Mouse (Mus musculus) brain, adult 2 months (tissue): ENCODE measurements at regions not wholly inside any gene's neighbourhood (a gene's known extent, or its start where the extent isn't known, plus 50 kb on each side); places are given as distances from the start of the nearest gene placed in this dataset.

ENCODE experiments used
- DNase-seq: peaks from one replicate; pipeline ENCODE4 v3.0.0; 2011; ENCODE audit warnings: low read depth, low spot score

GRCm38 (mm10) chr5:75248279-75248678 lies 96.2 kb downstream of the Pdgfra start:
- no peak for DNase-seq

- DNase-seq = peak; percentile 20
Measured at GRCm38 (mm10) chr5:75249671-75250070, 97.6 kb downstream of the Pdgfra start.

- DNase-seq = no peak
Measured at GRCm38 (mm10) chr5:75253349-75253748, 101.3 kb downstream of the Pdgfra start.

- no peak for DNase-seq
Measured at GRCm38 (mm10) chr5:75253830-75254229, 101.7 kb downstream of the Pdgfra start.

GRCm38 (mm10) chr5:75256186-75256585 lies 104.1 kb downstream of the Pdgfra start:
- no peak for DNase-seq

- DNase-seq = no peak
Measured at GRCm38 (mm10) chr5:75257067-75257466, 105.0 kb downstream of the Pdgfra start.

- peak; percentile 80 for DNase-seq
Measured at GRCm38 (mm10) chr5:75260247-75260646, 108.2 kb downstream of the Pdgfra start.

GRCm38 (mm10) chr5:75266111-75266676 lies 114.1 kb downstream of the Pdgfra start:
- DNase-seq = no peak

- no peak for DNase-seq
Measured at GRCm38 (mm10) chr5:75266871-75267270, 114.8 kb downstream of the Pdgfra start.

GRCm38 (mm10) chr5:75267766-75268165 lies 115.7 kb downstream of the Pdgfra start:
- no peak for DNase-seq

- DNase-seq = no peak
Measured at GRCm38 (mm10) chr5:75278041-75278440, 125.9 kb downstream of the Pdgfra start.

- no peak for DNase-seq
Measured at GRCm38 (mm10) chr5:75279561-75280171, 127.6 kb downstream of the Pdgfra start.

GRCm38 (mm10) chr5:75280698-75281097 lies 128.6 kb downstream of the Pdgfra start:
- no peak for DNase-seq

- DNase-seq = no peak
Measured at GRCm38 (mm10) chr5:75281510-75281909, 129.4 kb downstream of the Pdgfra start.

- DNase-seq = no peak
Measured at GRCm38 (mm10) chr5:75282617-75283016, 130.5 kb downstream of the Pdgfra start.

- DNase-seq = peak; percentile 53
Measured at GRCm38 (mm10) chr5:75283841-75284240, 131.7 kb downstream of the Pdgfra start.

- DNase-seq = no peak
Measured at GRCm38 (mm10) chr5:75285950-75286349, 133.9 kb downstream of the Pdgfra start.

- peak; percentile 24 for DNase-seq
Measured at GRCm38 (mm10) chr5:75295676-75296075, 143.6 kb downstream of the Pdgfra start.

GRCm38 (mm10) chr5:75312897-75313296 lies 160.8 kb downstream of the Pdgfra start:
- no peak for DNase-seq

- no peak for DNase-seq
Measured at GRCm38 (mm10) chr5:75315956-75316355, 163.9 kb downstream of the Pdgfra start.

- DNase-seq = no peak
Measured at GRCm38 (mm10) chr5:75320536-75320935, 168.4 kb downstream of the Pdgfra start.

- no peak for DNase-seq
Measured at GRCm38 (mm10) chr5:75334050-75334449, 182.0 kb downstream of the Pdgfra start.

GRCm38 (mm10) chr5:75336454-75336853 lies 184.4 kb downstream of the Pdgfra start:
- DNase-seq = peak; percentile 36

- peak; percentile 61 for DNase-seq
Measured at GRCm38 (mm10) chr5:75338439-75338838, 186.3 kb downstream of the Pdgfra start.
